Mouse (Mus musculus) spleen, adult 18-20 months (tissue): ENCODE data around the gene AC141477.1.

Source experiments
- DNase-seq, 2 experiments: peaks; one replicate each; pipeline ENCODE4 v3.0.0; 2022; ENCODE audit warnings: mixed read lengths in 2 of 2

Gene AC141477.1

GRCm38 (mm10) chr10:76440281-76440680 is at the start of gene AC141477.1:
Gene AC141477.1 (minus strand): TSS chr10:76440444.
- no peak for DNase-seq

- no peak for DNase-seq
Measured at GRCm38 (mm10) chr10:76489205-76489604, 49.0 kb upstream of the AC141477.1 start.

GRCm38 (mm10) chr10:76488265-76488664 is 48.0 kb upstream of the AC141477.1 start:
- DNase-seq = no peak

GRCm38 (mm10) chr10:76486302-76486701 is 46.1 kb upstream of the AC141477.1 start:
- DNase-seq = no peak

GRCm38 (mm10) chr10:76481480-76481879 is 41.2 kb upstream of the AC141477.1 start:
- DNase-seq = no peak

GRCm38 (mm10) chr10:76480851-76481250 is 40.6 kb upstream of the AC141477.1 start:
- no peak for DNase-seq

- no peak for DNase-seq
Measured at GRCm38 (mm10) chr10:76473759-76474158, 33.5 kb upstream of the AC141477.1 start.

GRCm38 (mm10) chr10:76468203-76469162 is 28.2 kb upstream of the AC141477.1 start, which contains the start of the genes Mcm3ap and Ybey:
Gene Mcm3ap (plus strand): TSS chr10:76468927.
Gene Ybey (minus strand): TSS chr10:76469114.
- peak; percentile 68 to 80 for DNase-seq

- DNase-seq = no peak
Measured at GRCm38 (mm10) chr10:76462721-76463120, 22.5 kb upstream of the AC141477.1 start.

GRCm38 (mm10) chr10:76462312-76462711 is 22.1 kb upstream of the AC141477.1 start:
- no peak for DNase-seq

- DNase-seq = no peak
Measured at GRCm38 (mm10) chr10:76461255-76461654, 21.0 kb upstream of the AC141477.1 start.

GRCm38 (mm10) chr10:76455289-76455688 is 15.0 kb upstream of the AC141477.1 start:
- peak in 1 of 2 experiments; percentile 45 for DNase-seq

GRCm38 (mm10) chr10:76448851-76449250 is 8.6 kb upstream of the AC141477.1 start, which contains the start of gene 2610028H24Rik:
Gene 2610028H24Rik (plus strand): TSS chr10:76449081.
- no peak for DNase-seq

- DNase-seq = no peak
Measured at GRCm38 (mm10) chr10:76447406-76448229, 7.4 kb upstream of the AC141477.1 start.

GRCm38 (mm10) chr10:76445996-76446681 is 5.9 kb upstream of the AC141477.1 start:
- no peak for DNase-seq

GRCm38 (mm10) chr10:76442178-76443088 is 2.2 kb upstream of the AC141477.1 start, which contains the start of gene Pcnt:
Gene Pcnt (minus strand): TSS chr10:76442786.
- peak; percentile 92 to 95 for DNase-seq

- DNase-seq = no peak
Measured at GRCm38 (mm10) chr10:76439107-76439890, 945 bp downstream of the AC141477.1 start.

- no peak for DNase-seq
Measured at GRCm38 (mm10) chr10:76433925-76434324, 6.3 kb downstream of the AC141477.1 start.

- DNase-seq = no peak
Measured at GRCm38 (mm10) chr10:76425674-76426073, 14.6 kb downstream of the AC141477.1 start.

GRCm38 (mm10) chr10:76416811-76417210 is 23.4 kb downstream of the AC141477.1 start:
- DNase-seq = no peak
